Mouse (Mus musculus): ENCODE data around the gene Elf2. TPM values are rescaled to one million over a fixed set of nuclear protein-coding genes. Genes with fewer than 3 reads are reported as not detected.

Elf2 gene
- polyA plus RNA-seq, 1 experiment from 2014 or later, result 56.2 TPM

DNA sequence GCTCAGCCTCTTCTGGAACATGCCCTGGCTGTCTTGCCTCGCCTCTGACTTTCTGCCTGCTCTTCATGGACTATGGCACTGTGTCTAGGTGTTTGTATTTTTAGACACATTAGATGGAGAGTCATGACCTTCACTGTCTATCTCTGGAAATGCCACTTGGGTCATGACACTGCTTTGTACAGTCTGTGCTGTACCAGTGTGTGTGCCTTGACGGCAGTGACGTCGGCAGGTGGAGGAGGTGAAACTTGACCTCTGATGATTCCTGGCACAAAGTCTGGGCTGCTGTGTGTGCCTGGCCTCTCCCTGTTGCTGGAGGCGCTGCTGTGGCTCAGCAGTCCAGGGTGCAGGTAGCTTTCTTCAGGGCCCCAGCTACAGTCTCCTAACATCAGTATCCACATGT is 107.0 kb downstream of the Elf2 start:
- Histone ChIP-seq H3K9me3 (replicated peaks; ENCODE audit: low read length) (no peaks in the 10 kb centered on the region), H3K4me3 (replicated peaks; ENCODE audit: low read depth, low read length) (no peak overlapping the region), H3K4me1 (replicated peaks; ENCODE audit: insufficient read depth, low read length) (0 out of 2 replicates have a peak, but pooled peaks cover 5% of the 10 kb centered on the region), H3K27ac (no peak overlapping the region), H3K27me3 (ENCODE audit: insufficient read depth, low read length) (no peaks in the 10 kb centered on the region), H3K36me3 (ENCODE audit: insufficient read depth, low read length) (no peaks in the 10 kb centered on the region), H3K9ac (ENCODE audit: low read depth, low read length) (no peak overlapping the region), H3K4me2 (ENCODE audit: low read length) (no peak overlapping the region)
- TF ChIP-seq CTCF (IDR thresholded peaks at IDR 0.05; ENCODE audit: low read depth), result no peak
- ATAC-seq (replicated peaks; ENCODE audit: low FRiP score, low read depth) (peak; percentile 70), DNase-seq (ENCODE audit: low spot score) (no peak)
- 33% methylated on average over 5 of the region's 5 CpGs for WGBS

DNA sequence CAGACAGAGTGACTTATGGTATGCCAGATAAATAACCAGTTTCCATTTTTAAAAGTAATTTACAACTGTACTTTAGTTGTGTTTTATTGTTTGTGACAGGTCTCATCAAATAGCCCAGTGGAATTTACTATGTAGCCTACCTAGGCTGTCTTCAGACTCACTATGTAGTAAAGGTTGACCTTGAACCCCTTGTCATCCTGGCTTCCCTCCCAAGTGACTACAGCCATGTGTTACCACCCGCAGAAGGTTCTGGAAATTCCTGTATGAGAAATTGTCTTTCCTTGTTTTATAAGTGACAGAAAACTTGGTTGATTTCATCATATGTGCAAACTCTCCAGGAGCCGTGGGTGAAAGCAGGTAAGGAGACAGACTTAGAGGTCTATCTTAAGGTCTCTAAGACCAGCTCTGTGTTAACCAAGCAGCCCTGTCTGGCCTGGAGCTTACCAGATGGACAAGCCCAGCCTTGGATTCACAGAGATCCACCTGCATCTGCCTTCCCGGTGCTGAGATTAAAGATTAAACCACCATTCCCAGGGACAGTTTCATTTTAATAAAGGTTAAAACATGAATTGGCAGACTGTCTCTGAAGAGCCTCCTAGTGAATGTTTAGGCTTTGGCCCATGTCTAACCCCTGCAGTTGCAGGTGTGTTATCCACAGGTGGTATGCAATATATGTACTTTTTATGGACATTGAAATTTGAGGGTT is 108.1 kb downstream of the Elf2 start:
- H3K36me3 ChIP-seq (ENCODE audit: insufficient read depth, low read length), result no peaks in the 10 kb centered on the region
- H3K4me2 ChIP-seq (ENCODE audit: low read length), result no peak overlapping the region
- DNase-seq (ENCODE audit: low spot score) (no peak), ATAC-seq (replicated peaks; ENCODE audit: low FRiP score, low read depth) (no peak)
- H3K27me3 ChIP-seq (ENCODE audit: insufficient read depth, low read length), result no peaks in the 10 kb centered on the region
- 76% methylated on average over 3 of the region's 3 CpGs for WGBS
- no peaks in the 10 kb centered on the region for H3K9me3 ChIP-seq (replicated peaks; ENCODE audit: low read length)
- no peak overlapping the region for H3K27ac ChIP-seq
- no peak overlapping the region for H3K4me3 ChIP-seq (replicated peaks; ENCODE audit: low read depth, low read length)
- no peak overlapping the region for H3K9ac ChIP-seq (ENCODE audit: low read depth, low read length)
- 0 out of 2 replicates have a peak, but pooled peaks cover 5% of the 10 kb centered on the region for H3K4me1 ChIP-seq (replicated peaks; ENCODE audit: insufficient read depth, low read length)
- no peak for TF ChIP-seq CTCF (IDR thresholded peaks at IDR 0.05; ENCODE audit: low read depth)

DNA sequence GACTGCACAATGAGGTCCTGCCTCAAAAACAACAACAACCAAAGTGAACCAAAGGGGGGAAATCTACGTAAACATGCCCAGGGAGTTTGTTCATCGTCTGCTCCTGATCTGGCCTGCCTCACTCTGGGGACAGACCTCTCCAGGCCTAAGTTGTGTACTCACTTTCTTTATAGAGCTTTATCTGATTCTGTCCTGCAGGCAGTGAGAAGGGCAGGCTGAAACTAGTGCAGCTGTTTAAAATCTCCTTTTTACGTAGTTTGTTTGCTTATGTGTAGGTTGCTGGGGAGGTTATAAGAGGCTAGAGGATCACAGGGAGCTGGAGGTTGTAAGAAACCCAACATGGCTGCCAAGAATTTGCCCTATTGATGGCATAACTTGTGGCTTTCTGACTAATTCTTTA is 109.0 kb downstream of the Elf2 start:
- 56% methylated on average over 3 of the region's 3 CpGs for WGBS
- peak overlapping the region; percentile 42; the same call in 1 of the 2 replicates for H3K27ac ChIP-seq
- no peaks in the 10 kb centered on the region for H3K27me3 ChIP-seq (ENCODE audit: insufficient read depth, low read length)
- no peak overlapping the region for H3K9ac ChIP-seq (ENCODE audit: low read depth, low read length)
- H3K36me3 ChIP-seq (ENCODE audit: insufficient read depth, low read length), result no peaks in the 10 kb centered on the region
- ATAC-seq (replicated peaks; ENCODE audit: low FRiP score, low read depth) (no peak), DNase-seq (ENCODE audit: low spot score) (no peak)
- 0 out of 2 replicates have a peak, but pooled peaks cover 5% of the 10 kb centered on the region for H3K4me1 ChIP-seq (replicated peaks; ENCODE audit: insufficient read depth, low read length)
- no peak overlapping the region for H3K4me3 ChIP-seq (replicated peaks; ENCODE audit: low read depth, low read length)
- H3K9me3 ChIP-seq (replicated peaks; ENCODE audit: low read length), result no peaks in the 10 kb centered on the region
- H3K4me2 ChIP-seq (ENCODE audit: low read length), result no peak overlapping the region
- no peak for TF ChIP-seq CTCF (IDR thresholded peaks at IDR 0.05; ENCODE audit: low read depth)

DNA sequence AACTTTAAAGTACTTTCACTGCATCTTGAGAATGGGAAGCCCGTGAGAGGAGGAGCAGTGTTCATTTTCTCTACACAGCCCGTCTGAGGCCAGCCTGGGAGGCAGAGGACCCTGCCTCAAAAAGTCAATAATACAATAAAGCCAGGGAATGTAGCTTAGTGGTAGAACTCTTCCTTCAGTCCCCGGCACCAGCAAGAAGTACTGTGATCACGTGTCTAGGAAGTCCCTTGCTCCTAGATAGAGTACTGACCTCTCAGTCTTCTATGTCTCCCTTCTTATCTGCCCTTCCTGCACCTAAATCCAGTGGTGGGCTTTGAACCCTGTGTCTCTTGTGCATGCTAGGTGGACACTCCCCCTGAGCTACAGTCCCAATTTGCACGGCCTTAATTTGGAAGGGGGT is 109.6 kb downstream of the Elf2 start:
- Histone ChIP-seq H3K27ac (0 out of 2 replicates have a peak overlapping the region, but pooled peaks have one; percentile 5), H3K27me3 (ENCODE audit: insufficient read depth, low read length) (no peaks in the 10 kb centered on the region), H3K9me3 (replicated peaks; ENCODE audit: low read length) (no peaks in the 10 kb centered on the region), H3K36me3 (ENCODE audit: insufficient read depth, low read length) (no peaks in the 10 kb centered on the region), H3K9ac (ENCODE audit: low read depth, low read length) (no peak overlapping the region), H3K4me3 (replicated peaks; ENCODE audit: low read depth, low read length) (no peak overlapping the region), H3K4me1 (replicated peaks; ENCODE audit: insufficient read depth, low read length) (0 out of 2 replicates have a peak, but pooled peaks cover 5% of the 10 kb centered on the region), H3K4me2 (ENCODE audit: low read length) (no peak overlapping the region)
- DNase-seq (ENCODE audit: low spot score) (no peak), ATAC-seq (replicated peaks; ENCODE audit: low FRiP score, low read depth) (no peak)
- no peak for TF ChIP-seq CTCF (IDR thresholded peaks at IDR 0.05; ENCODE audit: low read depth)
- 87% methylated on average over 5 of the region's 5 CpGs for WGBS

DNA sequence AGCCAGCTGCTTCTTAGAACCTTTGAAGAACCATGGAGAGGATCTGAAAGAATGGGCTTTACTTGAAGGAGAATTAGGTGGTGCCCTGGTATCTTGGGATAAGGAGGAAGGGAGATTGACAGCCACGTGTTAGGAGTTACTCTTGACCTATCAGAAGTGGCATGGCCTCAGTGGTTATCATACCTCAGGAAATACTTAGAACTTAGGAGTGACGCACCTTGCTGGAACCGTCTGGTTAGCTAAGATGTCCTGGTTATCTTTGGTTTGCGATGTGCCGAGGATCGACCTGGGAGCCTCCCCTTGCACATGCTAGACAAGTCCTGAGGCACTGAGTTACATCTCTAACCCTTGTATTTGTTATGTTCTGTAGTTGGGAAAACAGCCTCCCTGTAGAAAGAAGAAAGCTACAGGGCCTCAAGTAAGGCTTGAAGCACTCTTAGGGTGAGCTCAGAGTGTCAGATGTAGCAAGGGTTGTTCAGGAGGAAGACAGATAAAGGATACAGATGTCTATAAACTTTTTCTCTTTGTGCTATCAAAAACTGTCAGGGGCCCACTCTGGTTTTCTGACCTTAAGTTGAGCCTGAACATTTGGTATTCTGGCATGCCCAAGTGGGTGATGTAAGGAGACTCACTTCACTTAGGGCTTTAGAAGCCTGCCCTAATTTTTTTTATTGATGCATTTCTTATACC is 110.2 kb downstream of the Elf2 start:
- no peak for ATAC-seq (replicated peaks; ENCODE audit: low FRiP score, low read depth)
- no peak for DNase-seq (ENCODE audit: low spot score)

DNA sequence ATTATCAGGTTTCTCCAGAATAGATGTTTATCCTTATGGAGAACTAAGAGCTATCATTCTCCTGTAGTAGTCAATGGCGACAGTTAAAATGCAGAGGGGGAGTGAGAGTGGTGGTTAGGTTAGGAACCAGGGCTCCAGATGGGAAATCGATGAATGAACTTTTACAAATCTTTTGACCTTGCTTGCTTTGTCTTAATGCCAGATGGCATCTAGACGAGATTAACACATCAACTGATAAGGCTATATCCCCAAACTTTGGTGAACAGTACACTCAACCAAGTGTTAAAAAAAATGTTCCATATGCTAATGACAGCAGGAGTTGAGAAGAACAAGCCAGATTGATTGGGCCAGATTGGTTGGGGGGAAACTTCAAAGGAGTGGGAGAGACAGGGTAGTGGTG is 111.2 kb downstream of the Elf2 start:
- no peak for TF ChIP-seq CTCF (IDR thresholded peaks at IDR 0.05; ENCODE audit: low read depth)
- Histone ChIP-seq H3K4me1 (replicated peaks; ENCODE audit: insufficient read depth, low read length) (0 out of 2 replicates have a peak, but pooled peaks cover 4% of the 10 kb centered on the region), H3K4me3 (replicated peaks; ENCODE audit: low read depth, low read length) (no peak overlapping the region), H3K4me2 (ENCODE audit: low read length) (no peak overlapping the region), H3K9ac (ENCODE audit: low read depth, low read length) (no peak overlapping the region), H3K9me3 (replicated peaks; ENCODE audit: low read length) (no peaks in the 10 kb centered on the region), H3K36me3 (ENCODE audit: insufficient read depth, low read length) (no peaks in the 10 kb centered on the region), H3K27me3 (ENCODE audit: insufficient read depth, low read length) (no peaks in the 10 kb centered on the region), H3K27ac (no peak overlapping the region)
- ATAC-seq (replicated peaks; ENCODE audit: low FRiP score, low read depth) (no peak), DNase-seq (ENCODE audit: low spot score) (no peak)
- 87% methylated on average over 3 of the region's 3 CpGs for WGBS

More for the DNA sequence above, 110.2 kb downstream of the Elf2 start:
- no peak for TF ChIP-seq CTCF (IDR thresholded peaks at IDR 0.05; ENCODE audit: low read depth)
- H3K27ac ChIP-seq, result no peak overlapping the region
- H3K9ac ChIP-seq (ENCODE audit: low read depth, low read length), result no peak overlapping the region
- no peaks in the 10 kb centered on the region for H3K9me3 ChIP-seq (replicated peaks; ENCODE audit: low read length)
- no peak overlapping the region for H3K4me3 ChIP-seq (replicated peaks; ENCODE audit: low read depth, low read length)
- H3K4me1 ChIP-seq (replicated peaks; ENCODE audit: insufficient read depth, low read length), result 0 out of 2 replicates have a peak, but pooled peaks cover 5% of the 10 kb centered on the region
- H3K27me3 ChIP-seq (ENCODE audit: insufficient read depth, low read length), result no peaks in the 10 kb centered on the region
- H3K4me2 ChIP-seq (ENCODE audit: low read length), result no peak overlapping the region
- 92% methylated on average over 6 of the region's 6 CpGs for WGBS
- no peaks in the 10 kb centered on the region for H3K36me3 ChIP-seq (ENCODE audit: insufficient read depth, low read length)
